Mouse (Mus musculus) left cerebral cortex, postnatal 36 days (tissue): ENCODE data around the gene Ipo7. TPM values are rescaled to one million over a fixed set of nuclear protein-coding genes. Genes with fewer than 3 reads are reported as not detected.
A peak's percentile ranks its signal among the peaks of the same experiment; 100 is the strongest.
"Not testable (repeated sequence)": the region's sequence is repeated elsewhere in the genome, so short reads cannot be mapped to it uniquely, and the experiment has no call there.

Experiments
- DNase-seq, 2 experiments: peaks; one replicate each; pipeline ENCODE4 v3.0.0; 2021 to 2022; ENCODE audit warnings: low spot score in 2 of 2, mixed read lengths in 1 of 2
- intact Hi-C: fragments of 180-260 bp; cut with DNase I; formaldehyde crosslinking; loops from one replicate; pipeline ENCODE4 v1.15.1; 2025
- total RNA-seq, 2 experiments: library from RNA; stranded (reverse); gene quantifications; 2 replicates each; pipeline ENCODE4 v1.2.3; 2021

Ipo7 gene
- total RNA-seq, 2 experiments from 2014 or later: 92.1 to 100 TPM

GRCm38 (mm10) chr7:110011417-110011816 is 6.7 kb upstream of the Ipo7 start:
- no peak for DNase-seq
- intact Hi-C loops: no loop called here

DNA sequence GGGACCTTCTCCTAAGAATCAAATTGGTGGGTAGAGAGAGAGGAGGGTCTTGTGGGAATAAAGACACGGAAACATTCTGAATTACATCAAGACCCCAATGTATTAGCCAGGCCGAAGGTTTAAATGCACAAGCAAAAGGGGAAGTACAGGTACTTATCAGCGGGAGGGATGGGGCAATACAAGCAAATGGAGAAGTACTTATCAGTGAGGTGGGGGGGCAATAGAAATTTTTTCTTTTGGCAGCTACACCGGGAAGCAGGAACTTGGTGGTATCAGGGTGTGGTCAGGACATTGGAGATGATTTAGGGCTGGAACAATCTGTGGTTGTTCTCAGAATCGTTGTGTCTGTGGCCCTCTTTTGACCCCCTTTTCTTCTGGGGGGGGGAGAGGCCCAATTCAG is 3.8 kb upstream of the Ipo7 start:
- no peak for DNase-seq
- intact Hi-C loops: no loop called here

- intact Hi-C loops: loop anchor here (1.0 kb wide), 2 partner anchors 33 to 42 kb away; partner anchors contain the start of genes Tmem41b and Zfp143
- DNase-seq: peak; percentile 36 to 55
Observed at GRCm38 (mm10) chr7:110018631-110019482, 783 bp downstream of the Ipo7 start.

- no peak for DNase-seq
- intact Hi-C loops: no loop called here
Observed at GRCm38 (mm10) chr7:110023553-110023952, 5.5 kb downstream of the Ipo7 start.

DNA sequence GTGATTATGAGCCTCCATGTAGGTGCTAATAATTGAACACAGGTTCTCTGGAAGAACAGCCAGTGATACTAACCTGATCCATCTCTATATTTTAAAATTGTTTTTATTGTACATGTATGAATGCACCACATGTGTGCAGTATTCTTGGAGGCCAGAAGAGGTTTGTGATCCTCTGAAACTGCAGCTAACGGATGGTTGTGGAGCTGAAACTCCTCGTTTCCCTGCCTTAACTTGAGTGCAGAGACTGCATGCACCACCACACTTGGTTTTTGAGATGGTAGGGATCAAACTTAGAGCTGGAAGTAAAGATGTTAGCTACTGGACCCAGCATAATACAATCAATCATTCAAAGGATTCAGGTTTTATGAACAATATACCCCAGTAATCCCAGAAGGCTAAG is 8.5 kb downstream of the Ipo7 start:
- DNase-seq: no peak
- intact Hi-C loops: no loop called here

GRCm38 (mm10) chr7:110028826-110029225 is 10.8 kb downstream of the Ipo7 start:
- DNase-seq: no peak
- intact Hi-C loops: no loop called here

DNA sequence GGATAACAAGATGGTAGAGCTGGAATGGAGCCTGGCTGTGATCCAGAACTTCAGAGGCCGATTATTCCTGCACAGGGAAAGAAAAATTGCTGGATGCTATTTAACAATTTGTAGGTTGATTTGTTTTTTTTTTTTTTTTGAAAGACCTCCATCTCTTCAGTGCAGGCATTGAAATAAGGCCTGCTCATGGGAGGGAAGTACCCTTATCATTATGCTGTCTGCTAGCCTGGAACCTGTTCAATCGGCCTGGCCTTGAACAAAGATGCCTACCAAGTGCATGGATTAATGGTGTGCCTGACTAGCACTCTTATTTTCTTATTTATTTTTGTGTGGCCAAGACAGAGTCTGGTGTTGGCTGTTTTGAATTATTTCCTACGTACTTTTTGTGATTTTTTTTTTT is 12.3 kb downstream of the Ipo7 start:
- DNase-seq: no peak
- intact Hi-C loops: no loop called here

DNA sequence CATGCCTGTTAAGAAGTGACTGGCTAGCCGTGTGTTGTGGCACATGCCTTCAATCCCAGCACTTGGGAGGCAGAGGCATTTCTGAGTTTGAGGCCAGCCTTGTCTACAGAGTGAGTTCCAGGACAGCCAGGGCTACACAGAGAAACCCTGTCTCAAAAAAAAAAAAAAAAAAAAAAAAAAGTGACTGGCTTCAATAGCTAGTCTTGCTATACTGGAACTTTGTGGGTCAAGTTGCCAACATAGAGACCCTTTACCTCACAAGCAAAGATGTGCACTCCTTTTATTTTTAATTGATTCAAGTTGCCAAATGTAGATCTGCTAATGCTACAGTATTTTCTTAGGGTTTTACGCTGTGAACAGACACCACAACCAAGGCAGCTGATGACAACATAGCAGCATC is 39.6 kb downstream of the Ipo7 start:
- intact Hi-C loops: not testable (repeated sequence)

GRCm38 (mm10) chr7:110059092-110059785 is 41.2 kb downstream of the Ipo7 start:
- DNase-seq: no peak
- intact Hi-C loops: no loop called here

More for the DNA sequence above, 39.6 kb downstream of the Ipo7 start:
- not testable (repeated sequence) for DNase-seq

GRCm38 (mm10) chr7:110060106-110060668 is 42.1 kb downstream of the Ipo7 start:
- intact Hi-C loops: loop anchor here (2.0 kb wide), 1 partner anchor 73 kb away; the partner anchor contains the start of gene Tmem41b
- no peak for DNase-seq

DNA sequence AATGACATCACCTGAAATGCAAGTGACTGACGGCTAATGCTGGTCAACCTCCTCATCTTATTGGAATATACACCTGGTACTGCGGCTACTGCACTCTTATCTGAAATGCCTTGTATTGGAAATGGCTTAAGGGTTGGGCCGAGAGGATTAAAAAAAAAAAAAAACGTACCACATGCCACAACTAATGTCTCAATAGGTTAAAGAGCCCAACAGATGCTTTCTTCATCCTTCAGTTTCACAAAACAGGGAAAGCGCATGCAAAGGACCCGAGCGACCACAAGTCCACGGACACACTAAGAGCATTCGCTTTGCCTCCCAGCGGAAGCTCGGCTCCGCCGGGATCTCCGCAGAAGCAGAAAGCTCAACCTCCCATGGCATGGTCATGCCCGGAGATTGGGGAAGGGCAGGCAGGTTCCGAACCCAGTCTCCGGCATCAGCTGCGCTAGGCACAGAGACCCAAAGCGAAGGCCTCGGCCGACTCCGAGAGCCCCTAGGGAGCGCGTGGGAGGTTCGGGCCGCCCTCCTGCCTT is 42.7 kb downstream of the Ipo7 start:
- intact Hi-C loops: loop anchor here (1.0 to 2.0 kb wide), 2 partner anchors 42 to 74 kb away; partner anchors contain the start of genes Ipo7 and Tmem41b
- no peak for DNase-seq

DNA sequence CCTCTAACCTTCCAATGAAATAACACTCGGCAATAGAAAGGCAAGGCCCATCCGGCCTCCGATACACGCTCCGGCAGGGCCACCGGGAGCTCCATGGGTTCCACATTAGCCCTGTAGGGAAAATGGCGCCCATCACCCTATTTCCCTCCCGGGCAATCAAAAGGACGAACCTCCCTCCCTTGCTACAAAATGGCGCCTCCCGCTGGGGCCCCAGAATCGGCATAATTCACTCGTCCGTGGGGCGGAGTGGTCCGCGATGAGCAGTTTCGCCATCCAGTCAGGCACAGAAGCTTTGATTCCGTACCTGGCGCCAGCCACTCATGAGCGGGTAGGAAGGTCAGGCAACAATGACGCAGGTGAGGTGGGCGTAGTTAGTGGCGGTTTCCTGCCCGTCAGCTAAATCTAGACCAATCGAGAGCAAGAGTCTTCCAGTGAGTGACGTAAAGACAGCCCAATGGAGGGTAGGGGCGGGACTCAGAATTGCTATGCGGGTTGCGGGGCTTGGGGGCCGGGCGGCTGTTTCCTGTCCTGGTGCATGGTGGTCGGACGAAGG is 43.2 kb downstream of the Ipo7 start, which contains the start of gene Zfp143:
Gene Zfp143 (plus strand): TSS at position 19 of the 553 bp plus-strand sequence.
- intact Hi-C loops: loop anchor here (1.0 to 2.0 kb wide), 2 partner anchors 43 to 74 kb away; partner anchors contain the start of genes Ipo7 and Tmem41b
- DNase-seq: peak; percentile 100

GRCm38 (mm10) chr7:110061752-110062273 is 43.7 kb downstream of the Ipo7 start:
- intact Hi-C loops: loop anchor here (1.0 to 2.0 kb wide), 2 partner anchors 44 to 75 kb away; partner anchors contain the start of genes Ipo7 and Tmem41b
- peak; percentile 81 to 85 for DNase-seq

GRCm38 (mm10) chr7:110063731-110064130 is 45.7 kb downstream of the Ipo7 start:
- intact Hi-C loops: no loop called here
- DNase-seq: no peak

GRCm38 (mm10) chr7:110069070-110069469 is 51.0 kb downstream of the Ipo7 start:
- intact Hi-C loops: no loop called here
- no peak for DNase-seq

GRCm38 (mm10) chr7:110078168-110078567 is 60.1 kb downstream of the Ipo7 start:
- DNase-seq: no peak
- intact Hi-C loops: no loop called here

GRCm38 (mm10) chr7:110083386-110084165 is 65.5 kb downstream of the Ipo7 start:
- DNase-seq: peak in 1 of 2 experiments; percentile 29
- intact Hi-C loops: no loop called here

DNA sequence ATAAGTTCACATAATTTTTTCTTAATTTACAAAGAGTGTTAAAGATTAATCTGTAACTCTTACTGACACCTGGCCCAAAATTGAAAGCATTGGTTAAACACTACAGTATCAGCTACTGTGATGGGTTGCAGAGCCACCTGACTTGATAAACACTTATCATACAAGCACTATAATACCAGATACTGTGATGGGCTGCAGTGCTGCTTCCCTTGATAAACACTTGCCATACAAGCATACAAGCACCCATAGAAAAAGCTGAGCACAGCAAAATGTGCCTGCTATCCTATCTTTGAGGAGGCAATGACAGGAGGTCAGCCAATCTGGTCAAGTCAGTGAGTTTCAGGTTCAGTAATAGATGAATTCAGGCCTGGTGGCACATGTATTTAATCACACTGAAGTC is 67.1 kb downstream of the Ipo7 start:
- intact Hi-C loops: no loop called here
- DNase-seq: no peak
